Mouse (Mus musculus) G1E-ER4 (cell line): ENCODE results near the gene Chrm2. TPM values are rescaled to one million over a fixed set of nuclear protein-coding genes. Genes with fewer than 3 reads are reported as not detected.

ENCODE experiments used
- GATA1 ChIP-seq: IDR thresholded peaks from one replicate; pipeline ENCODE4 v1.8.0; 2012; ENCODE audit warnings: low read length, inconsistent platforms
- polyA plus RNA-seq: library from polyadenylated mRNA; stranded (reverse); fragments of >175 nt; gene quantifications from 2 replicates; pipeline ENCODE4 v1.2.3, GENCODE M21; 2012

Chrm2 gene
- polyA plus RNA-seq, 1 experiment, result not detected

GRCm38 (mm10) chr6:36464008-36464407 is 76.1 kb downstream of the Chrm2 start:
- no peak for TF ChIP-seq GATA1

DNA sequence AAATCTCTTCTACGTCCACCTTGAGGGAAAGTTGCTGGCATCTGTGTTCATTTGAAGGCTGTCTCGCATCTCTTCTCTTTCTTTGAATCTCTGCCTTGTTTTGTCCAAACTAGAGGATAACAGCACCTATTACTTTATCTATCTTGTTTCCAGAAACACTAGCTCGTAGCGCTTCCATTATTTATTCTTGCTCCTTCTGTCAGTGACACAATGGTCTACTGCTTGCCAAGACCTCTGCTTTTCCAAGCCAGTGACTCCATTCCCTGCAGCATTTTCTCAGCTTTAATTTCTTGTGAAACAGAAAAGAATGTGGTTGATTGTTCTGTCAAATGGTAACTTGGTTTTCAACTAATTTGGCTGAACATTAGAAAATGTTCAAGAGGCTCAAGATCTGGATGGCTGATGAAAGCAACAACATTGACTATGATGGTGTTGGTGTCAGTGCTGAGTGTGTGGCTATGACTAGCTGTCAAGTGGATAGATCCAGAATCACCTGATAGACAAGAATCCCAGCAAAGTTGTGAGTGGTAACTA is 96.3 kb downstream of the Chrm2 start:
- TF ChIP-seq GATA1, result no peak

- TF ChIP-seq GATA1, result no peak
These were observed 119.3 kb downstream of the Chrm2 start for GRCm38 (mm10) chr6:36507008-36507663.

DNA sequence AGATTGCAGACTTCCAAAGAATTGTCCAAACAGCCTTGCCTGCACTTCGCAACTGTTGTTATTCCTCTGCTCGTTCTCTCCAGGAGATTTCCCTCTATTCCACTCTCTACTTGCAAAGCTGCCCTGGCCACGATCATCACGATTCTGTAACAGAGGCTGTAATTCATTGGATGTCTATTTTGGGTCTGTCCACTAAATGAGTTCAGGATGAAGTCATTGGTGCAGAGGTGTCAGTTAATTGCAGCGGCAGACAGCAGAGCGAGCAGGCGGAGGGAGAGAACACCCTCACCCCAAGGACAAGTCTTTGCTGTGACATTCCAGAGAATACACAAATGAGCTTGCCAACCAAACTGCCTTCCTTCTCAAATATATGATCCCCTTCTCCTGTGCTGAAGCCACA is 120.1 kb downstream of the Chrm2 start:
- TF ChIP-seq GATA1, result no peak

DNA sequence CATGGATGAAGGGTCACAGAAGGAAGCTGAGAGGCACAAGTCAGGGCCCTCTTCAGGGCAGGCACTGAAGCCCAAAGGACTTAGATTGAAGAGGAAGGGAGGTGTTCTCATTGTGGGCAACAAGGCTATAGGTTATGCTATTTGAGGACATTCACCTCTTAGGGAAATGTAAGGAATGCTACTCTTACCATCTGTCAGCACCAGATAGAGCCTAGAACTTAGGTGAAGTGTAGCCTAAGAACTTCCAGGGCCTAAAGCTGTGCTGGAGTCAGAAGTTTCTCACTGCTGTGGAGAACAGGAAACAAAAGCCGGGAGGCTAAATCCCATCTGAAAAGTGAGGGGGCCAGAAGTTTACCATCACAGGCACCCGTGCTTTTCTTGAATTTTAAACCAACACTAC is 120.6 kb downstream of the Chrm2 start:
- no peak for TF ChIP-seq GATA1

DNA sequence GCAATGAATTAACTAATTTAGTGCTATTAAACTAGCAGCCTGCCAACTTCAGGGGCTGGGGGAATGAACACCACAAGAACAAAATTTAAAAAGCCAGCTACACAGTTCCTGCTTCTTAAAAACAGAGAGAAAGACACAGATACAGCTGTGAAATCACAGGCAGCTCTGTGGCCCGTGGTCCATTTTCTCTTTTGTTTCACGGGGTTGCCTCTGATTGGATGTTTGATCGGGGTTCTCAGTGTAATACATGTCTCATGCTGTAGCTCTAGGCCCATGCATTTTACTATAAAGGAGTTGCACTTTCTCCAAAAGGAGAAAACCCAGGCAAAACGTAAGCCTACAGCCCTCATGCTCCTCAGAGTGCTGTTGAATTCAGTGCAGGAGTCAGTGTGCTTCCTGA is 128.6 kb downstream of the Chrm2 start:
- no peak for TF ChIP-seq GATA1

DNA sequence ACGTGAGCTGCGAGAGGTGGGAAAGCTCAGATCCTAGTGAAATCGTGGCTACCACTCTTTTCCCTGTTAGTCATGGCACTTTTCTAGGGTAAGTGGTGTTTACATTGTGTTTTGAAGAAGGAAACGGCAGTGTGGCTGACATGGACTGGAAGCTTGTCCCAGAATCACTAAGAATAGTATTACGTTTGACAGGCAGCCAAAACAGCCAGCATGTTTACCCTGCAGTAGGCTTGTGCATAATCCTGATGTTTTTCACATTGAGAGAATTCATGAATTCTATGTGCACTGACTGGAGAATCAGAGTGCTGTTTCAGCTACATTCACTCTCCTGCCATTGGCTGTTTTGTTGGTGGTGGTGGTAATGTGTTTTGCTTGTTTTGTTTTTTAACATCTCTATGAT is 129.4 kb downstream of the Chrm2 start:
- no peak for TF ChIP-seq GATA1

DNA sequence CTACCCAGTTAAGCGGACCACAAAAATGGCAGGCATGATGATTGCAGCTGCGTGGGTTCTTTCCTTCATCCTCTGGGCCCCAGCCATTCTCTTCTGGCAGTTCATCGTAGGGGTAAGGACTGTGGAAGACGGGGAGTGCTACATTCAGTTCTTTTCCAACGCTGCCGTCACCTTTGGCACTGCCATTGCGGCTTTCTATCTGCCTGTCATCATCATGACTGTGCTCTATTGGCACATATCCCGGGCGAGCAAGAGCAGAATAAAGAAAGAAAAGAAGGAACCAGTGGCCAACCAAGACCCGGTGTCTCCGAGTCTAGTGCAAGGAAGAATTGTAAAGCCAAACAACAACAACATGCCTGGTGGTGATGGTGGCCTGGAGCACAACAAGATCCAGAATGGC is 135.7 kb downstream of the Chrm2 start:
- TF ChIP-seq GATA1, result no peak

GRCm38 (mm10) chr6:36528509-36528908 is 140.6 kb downstream of the Chrm2 start:
- TF ChIP-seq GATA1, result no peak

DNA sequence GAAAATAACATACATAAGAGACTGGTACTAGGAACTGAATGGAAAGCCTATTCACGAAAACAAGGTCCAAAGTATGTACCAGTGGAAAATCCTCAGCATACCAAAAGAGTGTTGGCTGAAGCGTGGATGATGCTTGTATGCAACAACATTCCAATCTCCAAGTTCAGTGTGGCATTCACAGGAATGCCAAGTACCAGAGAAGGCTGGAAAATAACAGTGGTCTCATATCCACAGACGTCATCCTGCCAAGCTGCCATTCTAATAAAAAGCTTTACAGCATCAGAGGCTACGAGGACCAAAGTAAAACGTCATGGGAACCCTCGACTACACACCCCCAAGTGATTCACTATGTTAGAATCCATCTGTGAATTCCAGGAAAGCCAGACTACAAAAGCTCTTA is 153.4 kb downstream of the Chrm2 start:
- no peak for TF ChIP-seq GATA1

DNA sequence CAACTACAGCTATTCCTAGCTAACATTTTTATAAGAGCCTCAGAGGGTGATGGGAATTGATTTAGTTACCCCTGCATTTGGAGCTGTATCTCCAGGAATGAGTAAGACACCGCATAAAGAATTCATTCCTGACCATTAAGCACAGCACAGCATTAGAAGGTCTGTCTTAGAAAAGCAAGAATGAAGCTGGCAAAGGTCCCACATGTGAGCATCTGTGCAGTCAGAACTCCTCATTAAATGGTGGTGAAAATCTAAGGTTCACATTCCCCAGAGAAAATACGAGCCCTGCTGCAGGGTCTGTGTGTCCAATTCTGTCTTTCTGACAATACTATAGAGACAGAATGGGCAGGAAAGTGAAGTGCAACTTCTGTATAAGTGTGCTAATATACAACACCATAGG is 179.0 kb downstream of the Chrm2 start:
- TF ChIP-seq GATA1, result no peak
